Mouse (Mus musculus): Measurements from ENCODE around the gene Cers2. TPM values are rescaled to one million over a fixed set of nuclear protein-coding genes. Genes with fewer than 3 reads are reported as not detected.

The Cers2 gene
- polyA plus RNA-seq, 1 experiment from 2014 or later: 125 TPM

DNA sequence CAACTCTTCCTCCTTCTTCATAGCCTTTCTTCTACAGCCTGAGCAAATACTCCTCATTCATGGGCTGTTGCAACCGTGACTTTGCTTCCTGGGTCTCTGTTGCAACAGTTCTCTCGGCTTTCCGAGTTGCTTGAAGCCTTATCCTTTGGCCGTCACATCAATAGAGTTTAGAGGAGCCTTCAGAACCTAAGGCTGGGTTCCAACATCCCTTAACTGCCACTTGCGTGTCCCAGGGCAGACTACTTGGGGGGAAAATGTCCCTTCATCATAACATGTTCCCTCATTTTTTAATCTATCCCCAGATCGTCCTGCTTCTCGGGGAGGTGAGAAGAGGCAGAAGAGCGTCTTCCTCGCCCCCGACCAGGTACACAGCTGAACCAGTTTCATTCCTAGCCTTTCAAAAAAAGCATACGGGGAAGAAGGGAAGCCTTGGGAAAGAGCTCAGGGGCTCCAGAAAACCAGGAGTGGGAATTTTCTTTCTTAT is 32.2 kb upstream of the Cers2 start:
- Histone ChIP-seq H3K36me3 (replicated peaks; ENCODE audit: insufficient read depth, low read length) (peaks cover 7% of the 10 kb centered on the region), H3K9me3 (ENCODE audit: low read length) (no peaks in the 10 kb centered on the region), H3K27me3 (ENCODE audit: insufficient read depth, low read length) (no peaks in the 10 kb centered on the region), H3K27ac (ENCODE audit: low read depth) (peak overlapping the region; percentile 98), H3K9ac (replicated peaks) (peak overlapping the region; percentile 86), H3K4me1 (ENCODE audit: insufficient read depth) (peaks cover 29% of the 10 kb centered on the region), H3K4me3 (ENCODE audit: low read depth, low read length) (peak overlapping the region; percentile 74), H3K4me2 (ENCODE audit: low read depth, low read length) (peak overlapping the region; percentile 83)
- ATAC-seq: peak; percentile 38
- WGBS (ENCODE audit: insufficient replicate concordance): 0% methylated on average over 11 of the region's 11 CpGs
- TF ChIP-seq CTCF (IDR thresholded peaks at IDR 0.05; ENCODE audit: low read depth) (no peak), EP300 (IDR thresholded peaks at IDR 0.05; ENCODE audit: low read depth) (peak; percentile 31; the same call in 1 of the 2 replicates)
- DNase-seq: peak; percentile 72

DNA sequence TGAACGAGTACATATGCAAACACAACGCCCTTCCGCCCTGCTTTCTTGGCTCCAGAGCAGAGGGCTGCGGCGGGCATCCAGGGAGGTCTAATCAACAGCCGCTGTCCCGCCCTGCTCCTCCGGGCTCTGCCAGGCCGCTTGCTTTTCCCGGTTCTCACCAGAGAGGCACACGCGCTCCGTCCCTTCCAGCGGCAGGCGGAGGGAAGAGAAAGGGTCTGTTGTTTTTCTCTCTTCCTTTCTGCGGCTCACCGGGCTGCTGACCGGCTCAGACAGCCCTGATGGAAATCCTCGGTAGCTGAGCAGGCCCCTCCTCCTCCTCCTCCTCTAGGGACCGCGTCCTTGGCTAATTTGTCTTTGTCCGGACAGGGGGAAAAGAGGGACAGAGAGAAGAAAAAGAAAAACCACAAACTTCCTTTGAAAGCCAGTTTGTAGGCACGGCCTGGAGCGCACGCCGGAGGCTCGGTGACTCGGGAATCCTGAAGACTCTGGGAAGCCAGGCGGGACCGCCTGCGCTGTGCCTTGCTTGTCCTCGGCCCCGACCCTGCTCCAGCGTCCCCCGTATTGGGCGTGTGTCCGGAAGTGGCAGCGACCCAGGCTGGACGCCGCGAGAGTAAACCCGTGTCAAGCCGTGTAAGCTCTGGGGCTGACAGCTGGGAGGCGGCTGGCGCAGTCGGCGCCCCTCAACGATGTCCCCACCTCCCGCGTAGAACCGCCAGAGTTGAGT is 31.6 kb upstream of the Cers2 start:
- ATAC-seq (peak; percentile 66), DNase-seq (peak; percentile 85)
- no peaks in the 10 kb centered on the region for H3K9me3 ChIP-seq (ENCODE audit: low read length)
- no peaks in the 10 kb centered on the region for H3K27me3 ChIP-seq (ENCODE audit: insufficient read depth, low read length)
- H3K36me3 ChIP-seq (replicated peaks; ENCODE audit: insufficient read depth, low read length): peaks cover 13% of the 10 kb centered on the region
- H3K4me1 ChIP-seq (ENCODE audit: insufficient read depth): peaks cover 26% of the 10 kb centered on the region
- peak overlapping the region; percentile 83 for H3K4me2 ChIP-seq (ENCODE audit: low read depth, low read length)
- peak overlapping the region; percentile 74 for H3K4me3 ChIP-seq (ENCODE audit: low read depth, low read length)
- 1% methylated on average over 49 of the region's 51 CpGs for WGBS (ENCODE audit: insufficient replicate concordance)
- TF ChIP-seq CTCF (IDR thresholded peaks at IDR 0.05; ENCODE audit: low read depth): peak; percentile 50
- no peak for TF ChIP-seq EP300 (IDR thresholded peaks at IDR 0.05; ENCODE audit: low read depth)
- peak overlapping the region; percentile 98 for H3K27ac ChIP-seq (ENCODE audit: low read depth)
- H3K9ac ChIP-seq (replicated peaks): peak overlapping the region; percentile 86

DNA sequence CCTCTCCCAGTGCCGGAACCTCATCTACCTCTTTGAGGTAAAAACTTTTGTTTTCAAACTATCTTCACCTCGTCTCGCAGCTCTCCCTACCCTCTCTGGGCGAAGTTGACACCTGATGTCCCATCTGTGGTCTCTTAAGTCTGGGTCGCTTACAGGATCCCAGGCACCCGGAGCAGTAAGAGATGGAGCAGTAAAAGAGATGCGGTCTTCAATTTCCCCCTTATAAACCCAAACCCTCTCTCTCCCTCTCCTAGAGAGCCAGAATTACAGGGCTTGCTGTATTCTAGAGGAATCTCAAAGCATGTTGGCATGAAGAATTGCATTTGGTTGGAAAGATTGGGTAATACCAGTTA is 31.0 kb upstream of the Cers2 start:
- ATAC-seq (no peak), DNase-seq (no peak)
- H3K9ac ChIP-seq (replicated peaks): peak overlapping the region; percentile 86
- peaks cover 18% of the 10 kb centered on the region for H3K36me3 ChIP-seq (replicated peaks; ENCODE audit: insufficient read depth, low read length)
- H3K9me3 ChIP-seq (ENCODE audit: low read length): no peaks in the 10 kb centered on the region
- H3K4me3 ChIP-seq (ENCODE audit: low read depth, low read length): peak overlapping the region; percentile 74
- H3K27me3 ChIP-seq (ENCODE audit: insufficient read depth, low read length): no peaks in the 10 kb centered on the region
- H3K4me1 ChIP-seq (ENCODE audit: insufficient read depth): peaks cover 26% of the 10 kb centered on the region
- TF ChIP-seq EP300 (IDR thresholded peaks at IDR 0.05; ENCODE audit: low read depth) (no peak), CTCF (IDR thresholded peaks at IDR 0.05; ENCODE audit: low read depth) (no peak)
- whole genome bisulfite sequencing (ENCODE audit: insufficient replicate concordance): 5% methylated on average over 7 of the region's 7 CpGs
- peak overlapping the region; percentile 98 for H3K27ac ChIP-seq (ENCODE audit: low read depth)
- peak overlapping the region; percentile 83 for H3K4me2 ChIP-seq (ENCODE audit: low read depth, low read length)

- Histone ChIP-seq H3K4me3 (ENCODE audit: low read depth, low read length) (peak overlapping the region; percentile 74), H3K36me3 (replicated peaks; ENCODE audit: insufficient read depth, low read length) (peaks cover 20% of the 10 kb centered on the region), H3K9me3 (ENCODE audit: low read length) (no peaks in the 10 kb centered on the region), H3K9ac (replicated peaks) (peak overlapping the region; percentile 86), H3K27me3 (ENCODE audit: insufficient read depth, low read length) (no peaks in the 10 kb centered on the region), H3K4me2 (ENCODE audit: low read depth, low read length) (peak overlapping the region; percentile 83), H3K27ac (ENCODE audit: low read depth) (peak overlapping the region; percentile 98), H3K4me1 (ENCODE audit: insufficient read depth) (peaks cover 26% of the 10 kb centered on the region)
- TF ChIP-seq CTCF (IDR thresholded peaks at IDR 0.05; ENCODE audit: low read depth) (no peak), EP300 (IDR thresholded peaks at IDR 0.05; ENCODE audit: low read depth) (no peak)
- WGBS (ENCODE audit: insufficient replicate concordance): 29% methylated on average over 1 of the region's 1 CpGs
- DNase-seq (no peak), ATAC-seq (no peak)
Observed at GRCm38 (mm10) chr3:95284062-95284461, 30.5 kb upstream of the Cers2 start.

GRCm38 (mm10) chr3:95284501-95285281 is 29.9 kb upstream of the Cers2 start:
- Histone ChIP-seq H3K9ac (replicated peaks) (peak overlapping the region; percentile 86), H3K27ac (ENCODE audit: low read depth) (peak overlapping the region; percentile 98; the same call in 1 of the 2 replicates), H3K4me3 (ENCODE audit: low read depth, low read length) (peak overlapping the region; percentile 74)

GRCm38 (mm10) chr3:95285390-95285789 is 29.2 kb upstream of the Cers2 start:
- H3K9ac ChIP-seq (replicated peaks): 0 out of 2 replicates have a peak overlapping the region, but pooled peaks have one; percentile 45
- peaks cover 21% of the 10 kb centered on the region for H3K4me1 ChIP-seq (ENCODE audit: insufficient read depth)
- ATAC-seq (no peak), DNase-seq (no peak)
- 84% methylated on average over 5 of the region's 5 CpGs for WGBS (ENCODE audit: insufficient replicate concordance)
- TF ChIP-seq EP300 (IDR thresholded peaks at IDR 0.05; ENCODE audit: low read depth) (no peak), CTCF (IDR thresholded peaks at IDR 0.05; ENCODE audit: low read depth) (no peak)
- no peak overlapping the region for H3K4me3 ChIP-seq (ENCODE audit: low read depth, low read length)
- no peaks in the 10 kb centered on the region for H3K9me3 ChIP-seq (ENCODE audit: low read length)
- no peaks in the 10 kb centered on the region for H3K27me3 ChIP-seq (ENCODE audit: insufficient read depth, low read length)
- peaks cover 20% of the 10 kb centered on the region for H3K36me3 ChIP-seq (replicated peaks; ENCODE audit: insufficient read depth, low read length)
- peak overlapping the region; percentile 81 for H3K27ac ChIP-seq (ENCODE audit: low read depth)
- peak overlapping the region; percentile 83; the same call in 1 of the 2 replicates for H3K4me2 ChIP-seq (ENCODE audit: low read depth, low read length)

More at GRCm38 (mm10) chr3:95284501-95285281, 29.9 kb upstream of the Cers2 start:
- no peaks in the 10 kb centered on the region for H3K27me3 ChIP-seq (ENCODE audit: insufficient read depth, low read length)
- no peak for DNase-seq
- peak overlapping the region; percentile 83 for H3K4me2 ChIP-seq (ENCODE audit: low read depth, low read length)
- no peak for ATAC-seq
- TF ChIP-seq EP300 (IDR thresholded peaks at IDR 0.05; ENCODE audit: low read depth) (no peak), CTCF (IDR thresholded peaks at IDR 0.05; ENCODE audit: low read depth) (no peak)
- peaks cover 20% of the 10 kb centered on the region for H3K36me3 ChIP-seq (replicated peaks; ENCODE audit: insufficient read depth, low read length)
- peaks cover 24% of the 10 kb centered on the region for H3K4me1 ChIP-seq (ENCODE audit: insufficient read depth)
- WGBS (ENCODE audit: insufficient replicate concordance): 81% methylated on average over 12 of the region's 12 CpGs
- no peaks in the 10 kb centered on the region for H3K9me3 ChIP-seq (ENCODE audit: low read length)

Data from liver, postnatal 0 days (tissue).